Mouse (Mus musculus): ENCODE measurements around the gene Grn.
A peak's percentile ranks its signal among the peaks of the same experiment; 100 is the strongest.

Gene Grn

GRCm38 (mm10) chr11:102441434-102441833 is 11.3 kb downstream of the Grn start:
- DNase-seq (ENCODE audit: low read depth, low spot score), result no peak

GRCm38 (mm10) chr11:102442089-102442488 is 12.0 kb downstream of the Grn start:
- no peak for DNase-seq (ENCODE audit: low read depth, low spot score)

DNA sequence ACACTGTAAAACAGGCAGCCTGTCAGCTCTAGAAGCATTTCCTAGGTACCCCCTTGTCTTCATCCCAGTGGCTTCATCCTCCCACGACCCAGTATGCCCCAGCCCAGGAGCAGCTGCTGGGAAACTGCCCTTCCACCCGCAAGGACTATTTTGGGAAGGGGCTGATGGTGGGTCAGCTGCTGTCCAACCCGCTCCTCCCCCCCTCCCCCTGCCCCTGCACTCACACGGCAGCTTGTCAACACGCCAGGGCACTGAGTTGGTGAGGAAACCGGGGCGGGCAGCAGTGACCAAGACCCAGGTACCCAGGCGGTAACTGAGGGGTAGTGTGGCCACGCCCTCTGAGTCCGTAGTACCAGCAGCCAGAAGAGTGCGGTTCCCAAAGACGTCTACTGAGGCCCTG is 13.6 kb downstream of the Grn start:
- DNase-seq (ENCODE audit: low read depth, low spot score), result no peak

- DNase-seq (ENCODE audit: low read depth, low spot score), result no peak
Measured at GRCm38 (mm10) chr11:102444321-102444720, 14.2 kb downstream of the Grn start.

- no peak for DNase-seq (ENCODE audit: low read depth, low spot score)
Measured at GRCm38 (mm10) chr11:102444781-102445180, 14.7 kb downstream of the Grn start.

DNA sequence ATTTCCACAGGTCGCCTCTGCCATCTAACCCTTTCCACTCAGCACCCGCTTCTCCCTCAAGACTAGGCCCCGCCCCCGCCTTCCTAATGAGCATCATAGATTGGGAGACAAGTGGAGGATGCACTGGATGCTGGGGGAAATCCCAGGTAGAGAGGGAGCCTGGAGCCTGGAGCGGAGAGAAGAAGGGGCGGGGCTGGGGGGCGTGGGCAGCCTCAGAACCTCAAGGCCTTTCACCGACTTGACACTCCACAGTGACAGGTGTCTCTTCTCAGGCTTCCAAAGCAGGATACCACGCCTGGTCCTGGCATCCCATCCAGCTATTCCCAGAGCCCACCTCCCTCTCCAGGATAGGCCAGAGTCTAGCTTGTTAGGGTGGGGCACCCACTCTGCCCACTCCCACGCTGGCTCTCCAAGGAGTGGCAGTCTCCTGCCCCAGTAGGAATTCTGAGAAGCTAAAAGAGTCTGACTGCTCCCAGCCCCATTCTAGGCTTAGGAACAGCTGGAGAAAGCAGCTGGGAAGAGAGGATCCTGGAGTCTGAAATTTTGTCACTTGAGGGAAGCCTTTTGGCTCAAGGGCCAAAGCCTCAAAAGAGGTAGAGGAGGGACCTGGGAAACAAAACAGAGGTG is 15.3 kb downstream of the Grn start:
- DNase-seq (ENCODE audit: low read depth, low spot score), result no peak

GRCm38 (mm10) chr11:102445891-102446361 is 15.8 kb downstream of the Grn start:
- DNase-seq (ENCODE audit: low read depth, low spot score), result no peak

GRCm38 (mm10) chr11:102446581-102447461 is 16.7 kb downstream of the Grn start:
- no peak for DNase-seq (ENCODE audit: low read depth, low spot score)

GRCm38 (mm10) chr11:102447497-102447896 is 17.4 kb downstream of the Grn start, which contains the start of gene Fam171a2:
Fam171a2 (minus strand) TSS chr11:102447682.
- DNase-seq (ENCODE audit: low read depth, low spot score), result no peak

DNA sequence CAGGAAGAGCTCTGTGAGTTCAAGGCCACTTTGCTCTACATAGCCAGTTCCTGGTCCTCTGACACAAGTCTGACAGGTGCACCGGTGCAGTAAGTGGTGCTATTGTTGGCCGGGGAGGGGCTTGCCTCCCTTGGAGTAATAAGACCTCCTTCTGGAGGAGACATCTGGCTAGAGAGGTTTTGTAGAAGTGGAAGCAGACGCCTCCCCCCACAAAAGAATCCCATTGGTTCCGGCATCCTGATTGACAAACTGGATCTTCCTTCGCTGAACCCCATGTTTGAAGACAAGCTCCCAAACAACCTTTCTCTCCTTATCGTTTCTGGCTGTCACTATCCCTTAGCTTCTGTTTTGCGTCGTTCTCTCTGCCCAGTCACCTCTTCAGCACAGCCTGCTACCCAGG is 18.2 kb downstream of the Grn start:
- no peak for DNase-seq (ENCODE audit: low read depth, low spot score)

DNA sequence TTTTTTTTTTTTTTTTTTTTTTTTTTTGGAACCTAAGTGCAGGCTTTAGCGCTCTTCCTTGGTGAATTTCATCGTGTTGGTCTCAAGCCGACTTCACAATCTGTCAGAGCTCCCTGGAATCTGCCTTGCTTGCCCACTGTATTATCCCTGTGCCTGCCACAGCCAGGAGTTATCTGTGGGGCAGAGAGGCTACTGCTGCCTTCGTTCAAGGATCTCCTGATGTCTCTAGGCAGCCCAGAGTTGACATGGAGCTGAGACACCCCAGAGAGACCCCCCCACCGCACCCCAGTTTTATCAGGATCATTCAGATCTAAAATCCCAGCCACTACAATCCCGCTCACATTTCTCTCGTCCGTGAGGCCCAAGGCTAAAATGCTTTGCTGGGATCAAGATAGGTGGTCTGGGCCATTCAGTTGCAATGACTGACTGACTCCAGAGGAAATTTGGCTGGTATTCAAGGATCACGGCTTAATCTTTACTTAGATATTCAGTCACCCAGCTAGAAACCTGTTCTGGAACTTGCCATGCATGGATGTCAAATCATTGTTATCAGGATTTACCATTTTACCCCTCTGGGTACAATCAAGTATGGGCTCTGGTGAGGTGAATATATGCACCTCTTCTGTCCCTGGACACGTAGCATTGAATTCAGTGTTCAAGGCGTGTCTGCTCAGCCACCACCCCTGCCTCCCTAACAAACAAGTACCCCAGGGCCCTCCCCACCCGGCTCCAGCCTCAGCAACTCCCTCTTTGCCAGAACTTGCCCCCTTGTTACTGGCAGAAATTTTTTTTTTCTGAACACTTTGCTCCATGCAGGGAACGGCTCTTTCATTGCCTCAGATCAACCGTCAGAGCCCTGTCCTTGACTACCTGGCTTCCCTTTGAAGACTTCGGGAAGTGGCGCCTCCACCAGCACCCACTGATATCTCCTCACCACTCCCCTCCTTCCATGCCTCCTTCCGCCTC is 19.2 kb downstream of the Grn start:
- DNase-seq (ENCODE audit: low read depth, low spot score), result no peak

- no peak for DNase-seq (ENCODE audit: low read depth, low spot score)
Measured at GRCm38 (mm10) chr11:102453131-102453530, 23.0 kb downstream of the Grn start.

- peak; percentile 66 for DNase-seq (ENCODE audit: low read depth, low spot score)
Measured at GRCm38 (mm10) chr11:102455740-102456396, 25.8 kb downstream of the Grn start.

- DNase-seq (ENCODE audit: low read depth, low spot score), result no peak
Measured at GRCm38 (mm10) chr11:102460541-102460940, 30.4 kb downstream of the Grn start.

DNA sequence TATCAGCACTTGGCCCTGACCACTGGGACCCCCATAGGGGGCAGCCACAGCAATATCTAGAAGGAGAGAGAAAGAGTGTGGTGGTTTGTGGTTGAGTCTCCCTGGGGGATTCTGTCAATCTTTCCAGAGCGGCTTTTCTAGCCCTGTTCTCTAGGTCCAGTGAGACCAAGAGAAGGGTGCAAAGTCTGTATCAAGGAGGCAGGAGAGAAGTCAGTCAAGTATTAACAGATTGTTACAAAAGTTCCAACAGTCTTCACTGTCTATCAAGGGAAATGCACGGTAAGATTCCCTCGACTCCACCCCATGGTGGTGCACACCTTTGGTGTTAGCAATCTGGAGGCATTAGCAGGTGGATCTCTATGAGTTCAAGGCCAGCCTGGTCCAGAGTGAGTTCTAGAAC is 31.6 kb downstream of the Grn start:
- DNase-seq (ENCODE audit: low read depth, low spot score), result no peak

GRCm38 (mm10) chr11:102464901-102465300 is 34.8 kb downstream of the Grn start:
- no peak for DNase-seq (ENCODE audit: low read depth, low spot score)

GRCm38 (mm10) chr11:102465713-102466436 is 35.8 kb downstream of the Grn start:
- no peak for DNase-seq (ENCODE audit: low read depth, low spot score)

GRCm38 (mm10) chr11:102467041-102467631 is 37.0 kb downstream of the Grn start:
- DNase-seq (ENCODE audit: low read depth, low spot score), result peak; percentile 81

- DNase-seq (ENCODE audit: low read depth, low spot score), result no peak
Measured at GRCm38 (mm10) chr11:102469648-102470357, 39.7 kb downstream of the Grn start, which contains the start of gene Itga2b. Itga2b (minus strand) TSS chr11:102470122.

Data from retina, postnatal 7 days (tissue).